Comparison of ENCODE assay signal across 8 mouse cellular contexts in genomic region chr12:17545884-17546283, GRCm38 (mm10). TPM values are rescaled to one million over a fixed set of nuclear protein-coding genes. Genes with fewer than 3 reads are reported as not detected.
DNase-seq lines count a peak whose midpoint lies in the region; ATAC-seq and TF ChIP-seq lines count a peak whose summit lies in the region.

No protein-coding gene starts in this region.

- no peak for ATAC-seq in forebrain, embryonic 13.5 days
- ATAC-seq in liver, embryonic 11.5 days (replicated peaks; ENCODE audit: low FRiP score): no peak
- ATAC-seq in stomach, embryonic 16.5 days (ENCODE audit: insufficient read depth, low FRiP score): no peak

- H3K9ac ChIP-seq in forebrain, embryonic 13.5 days: peak overlapping the region; percentile 99
- H3K9ac ChIP-seq in liver, embryonic 11.5 days (ENCODE audit: low read depth, low read length): peak overlapping the region; percentile 99
- peak overlapping the region; percentile 58 for H3K9ac ChIP-seq in stomach, embryonic 16.5 days (ENCODE audit: low read length)

- H3K4me2 ChIP-seq in forebrain, embryonic 13.5 days: peak overlapping the region; percentile 83
- H3K4me2 ChIP-seq in liver, embryonic 11.5 days: peak overlapping the region; percentile 89
- peak overlapping the region; percentile 74 for H3K4me2 ChIP-seq in stomach, embryonic 16.5 days (ENCODE audit: low read depth, low read length)

- no peak overlapping the region for H3K27ac ChIP-seq in testis, adult 2 months (ENCODE audit: control insufficient read depth, insufficient read depth, low read depth, low read length)
- no peak overlapping the region for H3K27ac ChIP-seq in forebrain, embryonic 13.5 days
- H3K27ac ChIP-seq in liver, embryonic 11.5 days (ENCODE audit: low read depth, low read length): no peak overlapping the region
- H3K27ac ChIP-seq in stomach, embryonic 16.5 days (ENCODE audit: low read length): no peak overlapping the region

- no peak for TF ChIP-seq POLR2A in testis, adult 2 months (IDR thresholded peaks at IDR 0.05; ENCODE audit: control insufficient read depth, low read depth, low read length)

- no peak for TF ChIP-seq CTCF in testis, adult 2 months (IDR thresholded peaks at IDR 0.05; ENCODE audit: control insufficient read depth, insufficient read depth, insufficient replicate concordance, low read depth, low read length)

- H3K4me3 ChIP-seq in testis, adult 2 months (ENCODE audit: control insufficient read depth, low read depth, low read length): peak overlapping the region; percentile 38
- H3K4me3 ChIP-seq in forebrain, embryonic 13.5 days: peak overlapping the region; percentile 91
- H3K4me3 ChIP-seq in liver, embryonic 11.5 days (ENCODE audit: low read depth, low read length): peak overlapping the region; percentile 99
- H3K4me3 ChIP-seq in stomach, embryonic 16.5 days (replicated peaks; ENCODE audit: low read length): peak overlapping the region; percentile 67

- no peaks in the 10 kb centered on the region for H3K9me3 ChIP-seq in forebrain, embryonic 13.5 days (replicated peaks)
- no peaks in the 10 kb centered on the region for H3K9me3 ChIP-seq in liver, embryonic 11.5 days (ENCODE audit: control insufficient read depth, low read length)
- H3K9me3 ChIP-seq in stomach, embryonic 16.5 days (replicated peaks; ENCODE audit: control insufficient read depth, low read length): no peaks in the 10 kb centered on the region

- no peak for DNase-seq in testis, postnatal 14 days (ENCODE audit: low spot score)
- DNase-seq in liver, embryonic 11.5 days (ENCODE audit: low spot score): no peak
- DNase-seq in cerebellum, postnatal 36 days: no peak
- no peak for DNase-seq in adrenal gland, postnatal 14 days
- DNase-seq in gastrocnemius, postnatal 10 days: no peak

- H3K36me3 ChIP-seq in testis, adult 2 months (ENCODE audit: control insufficient read depth, insufficient read depth, low read length): no peaks in the 10 kb centered on the region
- H3K36me3 ChIP-seq in forebrain, embryonic 13.5 days (ENCODE audit: poor library complexity, severe bottlenecking): peaks cover 37% of the 10 kb centered on the region
- H3K36me3 ChIP-seq in liver, embryonic 11.5 days (ENCODE audit: control insufficient read depth, insufficient read depth, low read length): peaks cover 28% of the 10 kb centered on the region
- H3K36me3 ChIP-seq in stomach, embryonic 16.5 days (ENCODE audit: control insufficient read depth, insufficient read depth, low read length): peaks cover 8% of the 10 kb centered on the region

- no peaks in the 10 kb centered on the region for H3K27me3 ChIP-seq in testis, adult 2 months (ENCODE audit: control insufficient read depth, insufficient read depth, low read length)
- no peaks in the 10 kb centered on the region for H3K27me3 ChIP-seq in forebrain, embryonic 13.5 days
- no peaks in the 10 kb centered on the region for H3K27me3 ChIP-seq in liver, embryonic 11.5 days (replicated peaks; ENCODE audit: control insufficient read depth, insufficient read depth, low read length)
- H3K27me3 ChIP-seq in stomach, embryonic 16.5 days (ENCODE audit: control insufficient read depth, insufficient read depth, low read length): no peaks in the 10 kb centered on the region

- H3K4me1 ChIP-seq in testis, adult 2 months (ENCODE audit: control insufficient read depth, insufficient read depth, low read length): peaks cover 3% of the 10 kb centered on the region
- H3K4me1 ChIP-seq in forebrain, embryonic 13.5 days: peaks cover 28% of the 10 kb centered on the region
- H3K4me1 ChIP-seq in liver, embryonic 11.5 days (replicated peaks; ENCODE audit: control insufficient read depth, insufficient read depth, low read length): peaks cover 14% of the 10 kb centered on the region
- H3K4me1 ChIP-seq in stomach, embryonic 16.5 days (ENCODE audit: control insufficient read depth, insufficient read depth, low read length): peaks cover 2% of the 10 kb centered on the region; the same call in 1 of the 2 replicates

- WGBS in forebrain, embryonic 13.5 days: 1% methylated on average over 8 of the region's 8 CpGs
- 3% methylated on average over 8 of the region's 8 CpGs for WGBS in liver, embryonic 11.5 days
- 2% methylated on average over 8 of the region's 8 CpGs for WGBS in stomach, embryonic 16.5 days

RNA-seq across cellular contexts. Expression of gene Odc1, which starts 1.3 kb away (rescaled TPM):
- polyA plus RNA-seq in testis, adult 2 months (2012; rRNA removed): 384 and 398 TPM in 2 replicates
- polyA plus RNA-seq in forebrain, embryonic 13.5 days (2015; fragmentation: Nextera tagmentation; extraction: Ambion mirVana): 236 and 267 TPM in 2 replicates
- 446 and 497 TPM in 2 replicates for polyA plus RNA-seq in liver, embryonic 11.5 days (2014; fragmentation: Nextera tagmentation; extraction: Ambion mirVana)
- polyA plus RNA-seq in stomach, embryonic 16.5 days (2015; fragmentation: Nextera tagmentation; extraction: Ambion mirVana): 151 and 158 TPM in 2 replicates
- 246 and 273 TPM in 2 replicates for total RNA-seq in adrenal gland, postnatal 14 days (2021)
- 10 to 100 TPM; 91.5 to 93.1 TPM for total RNA-seq in gastrocnemius, postnatal 10 days (2021)

Comparison
In these comparisons a context has a peak if more than half of its experiments do, and no peak if none do; other contexts are left out.
1. H3K4me3 ChIP-seq: peak in every context shown above with its lines; median percentile 99 in liver, embryonic 11.5 days; 91 in forebrain, embryonic 13.5 days; 67 in stomach, embryonic 16.5 days; 38 in testis, adult 2 months.